Mouse (Mus musculus) lung, adult 18-20 months (tissue): Measurements from ENCODE around the gene Phc2.
"Not testable (repeated sequence)": the region's sequence is repeated elsewhere in the genome, so short reads cannot be mapped to it uniquely, and the experiment has no call there.

Source experiments
- DNase-seq, 2 experiments: peaks; one replicate each; pipeline ENCODE4 v3.0.0; 2022; ENCODE audit warnings: mixed read lengths in 2 of 2

Phc2 gene

GRCm38 (mm10) chr4:128646762-128647161, 7.7 kb upstream of the Phc2 start:
- no peak for DNase-seq

DNA sequence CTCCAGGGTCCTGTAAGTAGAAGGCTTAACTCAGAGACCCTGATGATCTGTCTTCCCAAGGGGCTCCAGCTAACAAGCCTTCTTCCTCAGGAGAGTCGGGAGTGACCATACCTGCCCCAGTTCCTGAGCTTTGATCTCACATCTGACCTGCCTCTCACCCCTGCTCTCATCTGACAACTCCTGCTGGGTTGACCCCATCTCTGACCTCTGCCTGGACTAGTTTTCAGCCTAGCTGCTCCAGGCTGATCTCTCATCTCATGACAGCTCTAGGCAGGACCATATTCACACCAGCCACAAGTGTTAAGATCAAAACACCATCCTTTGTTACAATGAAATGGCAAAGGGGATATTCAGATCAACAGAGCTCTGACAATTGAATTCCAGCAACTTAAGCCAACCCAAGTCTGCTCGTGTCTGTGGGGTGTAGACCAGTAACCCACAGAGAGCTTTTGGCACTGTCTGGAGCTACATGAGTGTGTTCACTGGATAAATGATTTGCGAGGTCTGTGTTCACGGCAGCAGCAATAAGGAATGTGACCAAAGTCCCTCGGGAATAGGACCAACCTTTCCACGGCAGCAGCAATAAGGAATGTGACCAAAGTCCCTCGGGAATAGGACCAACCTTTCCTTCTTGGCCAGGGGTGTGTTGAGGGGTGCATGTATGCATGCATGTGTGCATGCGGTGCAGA, 5.8 kb upstream of the Phc2 start:
- DNase-seq, result no peak

DNA sequence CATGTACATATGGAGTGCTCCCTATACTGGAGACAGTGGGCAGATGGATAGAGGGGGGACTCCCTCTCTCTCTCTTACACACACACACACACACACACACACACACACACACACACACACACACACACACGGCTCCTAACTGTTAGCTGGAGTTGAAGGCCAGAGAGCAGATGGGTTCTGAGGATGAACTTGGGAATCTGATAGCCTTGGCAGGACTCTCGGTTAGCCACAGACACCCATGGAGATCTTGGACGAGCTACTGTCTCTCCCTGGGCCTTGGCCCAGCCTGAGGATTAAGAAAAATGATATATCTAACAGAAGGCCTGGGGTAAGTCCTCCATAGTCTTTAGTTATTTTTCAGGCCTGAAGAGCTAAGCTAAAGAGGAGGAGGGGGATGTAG, 3.0 kb upstream of the Phc2 start:
- DNase-seq, result no peak

DNA sequence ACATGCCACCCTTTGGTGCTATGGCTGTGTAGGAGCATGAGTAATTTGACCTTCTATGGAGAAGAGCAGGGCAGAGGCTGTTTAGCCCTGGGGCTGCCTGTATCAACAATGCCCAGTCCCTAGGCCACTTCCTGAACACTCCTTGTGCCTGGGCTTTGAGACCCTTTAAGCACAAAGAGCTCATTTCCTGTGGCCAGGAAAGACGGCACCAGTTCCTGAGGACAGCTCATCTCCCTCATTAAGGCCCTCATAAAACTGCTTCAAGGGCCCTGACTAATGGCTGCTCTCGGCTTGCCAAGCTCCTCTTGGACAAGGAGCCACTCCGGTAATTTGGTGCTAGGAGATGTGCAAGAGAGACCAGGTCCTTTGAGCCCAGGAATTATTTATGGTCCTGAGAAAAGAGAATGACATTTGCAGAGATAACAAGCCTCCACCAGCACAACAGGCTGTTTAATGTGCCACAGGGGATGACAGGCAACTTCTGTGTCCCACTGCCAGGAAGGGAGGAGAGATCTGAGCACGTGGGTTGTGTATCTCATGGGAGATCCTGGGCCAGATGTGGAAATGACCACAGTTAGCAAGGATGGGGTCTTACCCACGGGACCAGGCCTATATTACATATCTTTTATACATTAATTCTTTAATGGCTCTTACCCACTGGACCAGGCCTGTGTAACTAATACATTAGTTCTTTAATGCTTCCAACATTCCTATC, 1.8 kb upstream of the Phc2 start:
- no peak for DNase-seq

DNA sequence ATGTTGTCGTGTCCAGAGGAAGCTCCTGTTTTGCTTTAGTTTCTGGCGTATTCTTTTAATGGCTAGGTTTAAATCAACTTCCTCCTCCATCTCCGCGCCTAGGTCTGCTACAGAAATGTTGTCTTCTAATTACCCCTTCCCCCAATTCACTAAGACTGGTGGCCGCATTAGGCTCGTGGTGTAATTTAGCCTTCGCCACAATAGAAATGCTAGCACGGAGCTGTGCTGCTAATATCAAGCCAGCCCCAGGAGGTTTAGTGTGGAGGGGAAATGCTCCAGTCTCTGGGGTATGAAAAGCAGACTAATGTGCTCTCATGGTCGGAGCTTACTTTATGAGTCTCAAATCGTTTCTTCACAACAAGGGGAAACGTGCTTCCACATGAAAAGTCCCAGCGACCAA, 944 bp downstream of the Phc2 start:
- DNase-seq, result no peak

GRCm38 (mm10) chr4:128660196-128660595, 5.7 kb downstream of the Phc2 start:
- no peak for DNase-seq

DNA sequence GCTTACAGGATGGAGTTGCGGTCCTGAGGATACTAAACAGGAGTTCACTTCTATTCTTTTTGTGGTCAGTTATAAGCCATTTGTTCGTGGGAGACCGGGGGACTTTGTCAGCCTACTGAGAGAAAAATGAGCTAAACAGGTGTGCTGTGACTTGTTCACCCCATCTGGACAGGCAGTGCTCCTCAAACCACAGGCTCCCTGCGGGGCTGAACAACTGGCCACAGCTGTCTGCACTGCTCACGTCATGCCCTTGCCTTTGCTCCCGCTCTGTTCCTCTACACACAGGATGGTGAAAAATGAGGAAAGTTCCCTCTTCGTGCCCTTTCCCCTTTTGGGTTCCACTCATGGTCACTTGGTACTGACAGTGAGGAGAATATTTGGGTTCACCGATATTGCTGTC, 6.6 kb downstream of the Phc2 start:
- DNase-seq, result no peak

GRCm38 (mm10) chr4:128664002-128664401, 9.5 kb downstream of the Phc2 start:
- no peak for DNase-seq

DNA sequence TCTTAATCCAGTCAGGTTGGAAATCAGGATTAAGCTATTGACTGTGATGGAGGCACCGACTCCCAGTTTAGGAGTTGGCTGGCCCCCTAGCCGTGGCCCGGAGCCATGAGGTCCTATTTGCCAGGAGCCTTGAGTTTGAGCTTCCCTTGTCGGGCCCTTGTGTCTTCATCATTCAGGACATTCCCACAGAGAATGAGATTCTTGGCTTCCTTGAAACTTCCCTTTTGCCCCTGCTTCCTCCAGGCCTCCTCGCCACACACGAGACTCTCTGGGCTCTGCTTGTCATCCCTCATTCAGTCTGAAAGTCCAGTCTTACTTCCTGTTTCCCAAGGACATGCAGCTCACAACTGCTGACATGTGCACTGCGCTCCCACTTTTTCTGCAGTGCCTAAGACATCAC, 11.9 kb downstream of the Phc2 start:
- DNase-seq, result not testable (repeated sequence)

GRCm38 (mm10) chr4:128667195-128667594, 12.7 kb downstream of the Phc2 start:
- DNase-seq, result not testable (repeated sequence)

- DNase-seq, result no peak
Measured at GRCm38 (mm10) chr4:128669229-128669628, 14.7 kb downstream of the Phc2 start.

DNA sequence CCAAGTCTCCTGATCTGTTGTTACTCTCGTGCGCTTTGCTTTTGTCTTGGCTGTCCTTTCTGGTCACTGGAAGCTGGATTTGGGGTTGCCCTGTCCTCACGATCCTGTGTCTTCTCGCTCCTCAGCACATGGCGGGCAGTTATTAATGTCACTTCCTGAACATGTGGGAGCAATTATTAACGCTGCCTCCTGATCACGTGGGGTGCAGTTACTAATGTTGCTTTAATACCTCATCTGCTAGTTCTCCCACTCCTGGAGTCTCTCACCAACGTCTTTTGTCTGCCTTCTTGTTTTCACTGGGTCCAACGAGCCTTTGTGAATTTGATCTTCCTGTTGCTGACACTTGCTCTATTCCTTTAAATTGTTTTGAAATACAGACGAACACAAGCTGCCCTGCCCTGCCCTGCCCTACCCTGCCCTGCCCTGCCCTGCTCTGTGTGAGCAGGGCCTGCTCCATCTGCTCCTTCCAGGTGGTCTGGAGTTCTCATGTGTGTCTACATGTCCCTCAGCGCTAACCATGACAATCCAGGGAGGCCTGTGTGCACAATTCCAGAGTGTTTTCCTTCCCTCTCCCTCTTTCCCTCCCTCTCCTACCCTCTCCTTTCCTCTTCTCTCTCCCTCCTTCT, 16.2 kb downstream of the Phc2 start:
- DNase-seq, result no peak

DNA sequence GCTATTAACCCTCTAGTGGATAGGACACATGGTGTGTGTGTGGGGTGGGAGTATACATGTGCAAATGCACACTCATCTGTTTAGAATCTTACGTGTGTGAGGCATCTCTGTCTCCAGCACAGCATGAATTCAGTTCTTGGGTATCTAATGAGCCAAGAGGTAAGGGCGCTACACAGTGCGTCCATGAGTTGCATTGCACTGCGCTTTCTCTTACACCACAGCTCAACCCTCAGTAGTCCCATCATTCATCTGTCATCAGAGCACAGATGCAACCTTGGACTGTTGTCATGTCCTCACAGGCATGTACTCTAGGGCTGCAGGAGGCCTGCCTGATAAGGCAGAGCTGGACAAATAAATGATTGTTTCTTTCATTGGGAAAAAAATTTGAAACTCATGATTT, 18.0 kb downstream of the Phc2 start:
- DNase-seq, result no peak

DNA sequence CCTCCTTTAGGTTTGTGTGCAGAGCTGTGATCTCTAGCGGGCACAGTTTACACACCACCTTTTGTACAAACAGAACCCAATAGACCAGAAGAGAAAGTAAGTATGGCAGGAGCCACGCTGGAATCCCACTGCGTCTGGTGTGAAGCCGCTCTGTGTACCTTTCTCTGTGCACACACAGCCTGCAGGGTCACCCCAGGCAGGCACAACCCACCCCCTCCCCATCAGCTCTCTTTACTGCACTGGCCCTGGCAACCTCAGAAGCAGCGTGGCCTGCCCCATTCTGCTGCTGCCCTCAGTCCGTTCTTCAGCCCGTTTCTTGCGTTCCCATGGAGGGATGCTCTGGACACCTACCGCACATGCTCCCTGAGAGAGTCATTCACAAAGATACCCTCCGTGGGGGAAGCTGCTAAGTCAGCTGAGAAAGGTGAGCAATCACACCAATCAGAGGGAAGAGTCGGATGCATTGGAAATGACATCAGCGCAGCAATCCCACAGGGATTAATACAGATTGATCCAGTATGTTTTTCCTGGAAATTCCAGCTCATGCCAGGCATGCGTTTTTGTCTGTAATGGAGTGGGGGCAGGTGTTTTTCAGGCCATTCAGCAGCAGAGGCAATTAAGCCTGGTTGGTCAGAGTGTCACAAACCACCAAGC, 24.2 kb downstream of the Phc2 start:
- no peak for DNase-seq

DNA sequence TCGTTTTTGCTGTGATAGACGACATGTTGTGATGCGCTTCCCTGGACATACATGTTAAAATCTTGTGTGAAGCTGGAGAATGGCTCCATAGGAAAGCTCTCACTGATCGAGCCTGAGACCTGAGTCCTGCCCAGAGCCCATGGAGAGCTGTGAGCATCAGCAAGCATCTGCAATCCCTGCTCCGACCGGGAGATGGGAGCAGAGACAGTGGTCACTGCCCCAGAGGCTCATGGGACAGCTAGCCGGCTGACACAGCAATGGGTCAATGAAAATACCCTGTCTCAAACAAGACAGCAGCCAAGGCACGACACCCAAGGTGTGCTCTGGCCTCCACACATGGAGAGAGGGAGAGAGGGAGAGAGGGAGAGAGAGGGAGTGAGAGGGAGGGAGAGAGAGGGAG, 26.6 kb downstream of the Phc2 start:
- no peak for DNase-seq

GRCm38 (mm10) chr4:128682281-128682680, 27.8 kb downstream of the Phc2 start:
- DNase-seq, result no peak

DNA sequence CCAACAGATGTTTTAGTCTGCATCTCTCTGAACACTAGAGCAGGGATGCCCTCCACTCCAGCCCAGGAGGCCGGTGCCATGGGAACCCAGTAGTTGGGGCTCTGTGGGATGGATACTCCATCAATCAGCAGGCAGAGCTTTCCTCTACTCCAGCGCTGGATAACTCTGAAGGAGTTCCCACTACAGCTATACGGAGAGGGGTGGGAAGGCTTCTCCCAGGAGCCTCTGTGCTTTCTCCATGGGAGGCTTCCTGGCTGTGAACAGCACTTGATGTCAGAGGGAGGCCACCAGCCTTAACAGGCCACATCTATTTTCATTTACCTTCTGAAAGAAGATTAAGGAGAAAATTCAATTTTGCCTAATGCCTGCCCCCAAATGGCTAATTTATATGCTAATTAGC, 29.2 kb downstream of the Phc2 start:
- no peak for DNase-seq

DNA sequence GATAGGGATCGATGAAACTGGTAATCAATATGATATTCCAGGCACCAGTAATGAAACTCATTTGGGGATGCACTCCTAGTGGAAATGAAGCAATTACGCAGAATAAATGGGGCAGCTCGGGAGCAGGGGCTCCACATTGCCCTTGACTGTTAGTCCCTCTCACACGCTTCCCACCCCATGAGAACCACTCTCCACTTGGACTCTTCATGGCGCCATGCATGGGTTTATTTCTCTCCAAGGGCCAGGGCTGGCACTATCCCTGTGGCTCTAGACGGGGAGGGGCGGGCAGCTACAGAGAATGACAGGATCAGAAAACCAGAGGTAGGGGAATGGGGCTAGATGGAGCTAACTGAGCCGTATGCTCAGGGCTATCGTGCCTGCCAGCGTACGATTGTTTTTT, 29.6 kb downstream of the Phc2 start:
- DNase-seq, result no peak

GRCm38 (mm10) chr4:128688513-128688913, 34.0 kb downstream of the Phc2 start:
- no peak for DNase-seq

DNA sequence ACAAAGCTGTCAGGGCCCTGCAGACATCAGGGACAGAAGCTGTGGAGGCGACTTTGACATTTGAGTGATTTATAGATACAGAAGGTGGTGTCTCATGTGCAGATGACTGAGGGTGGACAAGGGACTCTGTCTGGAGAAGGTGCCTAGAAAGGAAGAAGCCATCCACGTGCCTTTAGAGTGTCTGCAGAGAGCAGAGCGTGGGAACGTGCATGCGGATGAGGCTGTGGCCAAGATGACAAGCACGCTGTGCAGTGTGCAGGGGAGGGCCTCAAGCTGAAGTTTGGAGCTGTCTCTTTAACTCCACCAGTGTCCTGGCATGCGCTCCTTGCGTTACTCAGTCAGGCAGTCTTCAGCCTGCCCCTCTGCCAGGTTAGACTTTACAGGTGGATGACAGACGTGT, 34.5 kb downstream of the Phc2 start:
- no peak for DNase-seq

- no peak for DNase-seq
Measured at GRCm38 (mm10) chr4:128689739-128690304, 35.3 kb downstream of the Phc2 start.

DNA sequence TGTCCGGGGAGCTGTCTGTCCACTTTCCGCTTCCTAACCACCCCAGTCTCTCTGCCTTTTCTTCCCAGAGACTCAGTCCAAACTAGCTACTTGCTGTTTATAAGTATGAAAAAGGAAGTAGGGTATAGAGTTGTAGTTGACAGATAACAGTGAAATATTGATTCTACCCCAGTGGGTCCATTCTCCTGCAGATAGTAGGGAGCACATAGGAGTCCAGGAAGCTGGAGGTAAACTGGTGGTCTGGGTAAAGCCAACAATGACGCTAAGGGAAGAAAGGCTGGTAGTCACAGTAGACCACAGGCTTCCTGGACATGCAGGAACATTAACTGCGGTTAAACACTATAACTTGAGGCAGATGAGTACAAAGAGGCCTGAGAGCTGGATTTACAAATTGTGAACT, 36.7 kb downstream of the Phc2 start:
- no peak for DNase-seq

DNA sequence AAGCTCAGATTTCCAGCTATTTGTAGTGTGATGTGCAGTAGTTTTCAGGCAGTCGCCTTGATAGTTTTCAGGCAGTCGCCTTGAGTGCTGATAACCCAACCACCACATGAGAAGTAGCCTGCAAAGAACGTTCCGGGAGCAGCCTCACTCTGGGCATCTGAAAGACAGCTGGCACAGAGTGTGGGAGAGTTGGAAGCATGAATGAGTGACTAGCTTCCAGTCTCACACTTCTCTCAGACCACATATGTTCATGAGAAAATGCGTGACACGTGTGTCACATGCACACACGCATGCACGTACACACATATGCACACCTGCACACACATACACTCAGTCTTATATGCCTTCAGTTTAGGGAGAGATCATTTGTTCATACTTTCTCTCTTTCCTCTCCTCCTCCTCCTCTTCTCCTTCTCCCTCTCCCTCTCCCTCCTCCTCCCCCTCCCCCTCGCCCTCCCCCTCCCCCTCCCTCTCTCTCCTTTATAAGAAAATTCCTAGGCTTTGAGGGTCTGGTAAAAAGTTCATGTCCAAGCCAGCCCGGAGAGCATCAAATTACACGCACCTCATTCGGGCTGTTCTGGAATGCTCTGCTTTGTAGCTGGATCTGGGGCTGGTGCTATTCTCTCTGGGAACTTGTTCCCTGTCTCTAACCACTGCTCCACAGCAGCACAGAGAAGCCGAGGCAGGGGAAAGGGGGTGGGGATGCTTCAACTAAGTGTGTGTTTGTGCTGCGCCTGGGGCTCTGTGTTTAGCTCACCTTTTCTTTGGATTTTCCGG, 37.8 kb downstream of the Phc2 start:
- DNase-seq, result no peak
